Mouse (Mus musculus) liver, embryonic 12.5 days (tissue): ENCODE measurements around the gene Gramd1c. TPM values are rescaled to one million over a fixed set of nuclear protein-coding genes. Genes with fewer than 3 reads are reported as not detected.

Source experiments
- ATAC-seq: fragments of 200-750 bp; cut with Nextera tagmentation; 2 replicates; pipeline ENCODE4 v1.8.0; 2017; ENCODE audit warnings: moderate number of reproducible peaks, mild to moderate bottlenecking, moderate library complexity
- H3K27ac ChIP-seq: fragments of 300-500 bp; sonication (generic); 2 replicates; pipeline ENCODE4 v1.5.1; 2016; ENCODE audit warnings: mild to moderate bottlenecking
- H3K27me3 ChIP-seq: fragments of 300-500 bp; sonication (generic); replicated peaks from 2 replicates; pipeline ENCODE4 v1.6.1; 2016; ENCODE audit warnings: mild to moderate bottlenecking, moderate library complexity
- H3K36me3 ChIP-seq: fragments of 300-500 bp; sonication (generic); 2 replicates; pipeline ENCODE4 v1.6.1; 2016; ENCODE audit warnings: mild to moderate bottlenecking, moderate library complexity
- H3K4me1 ChIP-seq: fragments of 300-500 bp; sonication (generic); 2 replicates; pipeline ENCODE4 v1.6.1; 2016
- H3K4me2 ChIP-seq: fragments of 300-500 bp; sonication (generic); 2 replicates; pipeline ENCODE4 v1.6.1; 2016; ENCODE audit warnings: mild to moderate bottlenecking, moderate library complexity
- H3K4me3 ChIP-seq: fragments of 300-500 bp; sonication (generic); 2 replicates; pipeline ENCODE4 v1.5.1; 2016; ENCODE audit warnings: mild to moderate bottlenecking, moderate library complexity
- H3K9ac ChIP-seq: fragments of 300-500 bp; sonication (generic); 2 replicates; pipeline ENCODE4 v1.6.1; 2016; ENCODE audit warnings: mild to moderate bottlenecking, moderate library complexity
- H3K9me3 ChIP-seq: fragments of 300-500 bp; sonication (generic); replicated peaks from 2 replicates; pipeline ENCODE4 v1.6.1; 2016; ENCODE audit warnings: mild to moderate bottlenecking, moderate library complexity
- WGBS: fragments of 180-500 bp; shearing (Covaris S2); methylation state at CpG from one replicate; pipeline ENCODE4 v1.1.7; 2016; ENCODE audit not compliant: insufficient replicate concordance; 5-methylcytosine and 5-hydroxymethylcytosine counted together
- polyA plus RNA-seq: library from polyadenylated mRNA; unstranded; fragments of >200 nt; fragmentation: Nextera tagmentation; extraction: Ambion mirVana; gene quantifications from 2 replicates; pipeline ENCODE4 v1.2.1, GENCODE M21; 2016

Gene Gramd1c
- polyA plus RNA-seq, 1 experiment from 2014 or later, result 3.7 TPM

DNA sequence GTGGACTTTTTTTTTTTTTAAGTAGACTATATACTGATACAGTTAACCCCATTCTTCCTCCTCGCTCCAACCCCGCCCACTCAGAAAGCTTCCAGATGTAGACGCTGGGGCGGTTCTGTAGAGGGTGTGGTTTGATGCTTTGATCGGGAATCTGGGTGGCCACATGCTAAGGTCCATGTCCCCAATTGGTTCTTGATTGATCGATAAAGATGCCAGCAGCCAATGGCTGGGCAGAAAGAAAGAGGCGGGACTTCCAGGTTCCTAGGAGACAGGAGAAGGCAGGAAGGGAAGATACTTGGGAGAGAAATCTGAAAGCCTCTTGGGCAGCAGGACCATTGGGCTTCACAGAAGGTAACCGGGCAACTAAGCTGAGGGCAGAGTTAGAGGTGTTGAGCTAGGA lies 7.4 kb downstream of the Gramd1c start:
- Histone ChIP-seq H3K4me1 (no peaks in the 10 kb centered on the region), H3K27me3 (no peaks in the 10 kb centered on the region), H3K9ac (no peak overlapping the region), H3K4me2 (no peak overlapping the region), H3K9me3 (no peaks in the 10 kb centered on the region), H3K36me3 (no peaks in the 10 kb centered on the region), H3K4me3 (no peak overlapping the region), H3K27ac (no peak overlapping the region)
- 47% methylated on average over 8 of the region's 8 CpGs for WGBS
- no peak for ATAC-seq

DNA sequence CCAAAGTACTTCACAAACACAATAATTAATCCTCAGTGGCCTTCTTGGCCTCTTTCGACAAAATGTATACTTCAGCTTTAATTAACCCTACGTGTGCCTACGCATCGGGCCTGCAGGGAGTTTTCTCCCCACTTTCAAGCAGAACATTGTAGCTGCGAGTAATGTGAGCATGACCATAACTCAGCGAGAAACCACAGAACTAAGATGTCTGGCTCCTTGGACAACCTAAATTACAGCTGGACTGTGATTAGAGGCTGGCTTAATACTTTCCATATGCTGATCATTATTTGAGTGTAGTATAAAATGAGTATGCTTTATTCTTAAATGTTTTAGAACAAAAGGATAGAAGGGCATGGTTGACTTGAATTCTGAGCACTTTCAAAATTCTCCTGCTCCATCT lies 9.9 kb downstream of the Gramd1c start:
- no peaks in the 10 kb centered on the region for H3K9me3 ChIP-seq
- no peaks in the 10 kb centered on the region for H3K27me3 ChIP-seq
- H3K4me3 ChIP-seq, result no peak overlapping the region
- no peaks in the 10 kb centered on the region for H3K4me1 ChIP-seq
- H3K36me3 ChIP-seq, result no peaks in the 10 kb centered on the region
- H3K4me2 ChIP-seq, result no peak overlapping the region
- ATAC-seq, result no peak
- H3K27ac ChIP-seq, result no peak overlapping the region
- WGBS, result 67% methylated on average over 6 of the region's 6 CpGs
- H3K9ac ChIP-seq, result no peak overlapping the region

GRCm38 (mm10) chr16:44052390-44052789 lies 10.8 kb downstream of the Gramd1c start:
- ATAC-seq, result no peak
- H3K27me3 ChIP-seq, result no peaks in the 10 kb centered on the region
- H3K4me2 ChIP-seq, result no peak overlapping the region
- no peak overlapping the region for H3K27ac ChIP-seq
- H3K9me3 ChIP-seq, result no peaks in the 10 kb centered on the region
- H3K4me3 ChIP-seq, result no peak overlapping the region
- no peaks in the 10 kb centered on the region for H3K4me1 ChIP-seq
- H3K9ac ChIP-seq, result no peak overlapping the region
- no peaks in the 10 kb centered on the region for H3K36me3 ChIP-seq
- 67% methylated on average over 6 of the region's 6 CpGs for WGBS

- WGBS, result 46% methylated on average over 5 of the region's 5 CpGs
Observed at GRCm38 (mm10) chr16:44050139-44050538, 13.0 kb downstream of the Gramd1c start.

GRCm38 (mm10) chr16:44039112-44039511 lies 24.0 kb downstream of the Gramd1c start:
- Histone ChIP-seq H3K4me1 (no peaks in the 10 kb centered on the region), H3K27me3 (no peaks in the 10 kb centered on the region), H3K4me3 (no peak overlapping the region), H3K36me3 (no peaks in the 10 kb centered on the region), H3K27ac (no peak overlapping the region), H3K9me3 (no peaks in the 10 kb centered on the region), H3K9ac (no peak overlapping the region), H3K4me2 (no peak overlapping the region)
- WGBS, result 62% methylated on average over 4 of the region's 4 CpGs
- ATAC-seq, result no peak

More at GRCm38 (mm10) chr16:44050139-44050538, 13.0 kb downstream of the Gramd1c start:
- Histone ChIP-seq H3K9me3 (no peaks in the 10 kb centered on the region), H3K9ac (no peak overlapping the region), H3K36me3 (no peaks in the 10 kb centered on the region), H3K4me1 (no peaks in the 10 kb centered on the region), H3K27ac (no peak overlapping the region), H3K27me3 (no peaks in the 10 kb centered on the region), H3K4me2 (no peak overlapping the region), H3K4me3 (no peak overlapping the region)
- no peak for ATAC-seq

DNA sequence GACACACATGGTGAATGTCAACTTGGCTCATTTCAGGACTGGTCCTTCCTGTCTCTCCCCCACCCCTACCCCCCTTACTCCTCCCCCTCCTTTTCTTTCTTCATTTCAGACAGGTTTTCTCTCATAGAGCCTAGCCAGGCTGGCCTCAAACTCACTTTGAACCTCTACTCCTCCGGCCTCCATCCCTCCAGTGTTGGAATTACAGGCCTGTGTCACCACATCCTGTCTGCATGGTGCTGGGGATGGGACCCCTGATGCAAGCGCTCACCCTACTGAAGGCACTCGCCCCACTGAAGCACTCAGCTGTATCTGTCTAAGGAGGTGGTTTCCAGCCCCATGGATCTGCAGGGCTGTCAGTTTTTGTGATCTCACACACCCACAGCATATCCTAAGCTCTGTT lies 27.9 kb downstream of the Gramd1c start:
- Histone ChIP-seq H3K9ac (no peak overlapping the region), H3K27me3 (no peaks in the 10 kb centered on the region), H3K4me1 (peaks cover 11% of the 10 kb centered on the region), H3K9me3 (no peaks in the 10 kb centered on the region), H3K4me3 (no peak overlapping the region), H3K36me3 (no peaks in the 10 kb centered on the region), H3K4me2 (no peak overlapping the region), H3K27ac (no peak overlapping the region)
- WGBS, result 74% methylated on average over 3 of the region's 3 CpGs
- ATAC-seq, result no peak

DNA sequence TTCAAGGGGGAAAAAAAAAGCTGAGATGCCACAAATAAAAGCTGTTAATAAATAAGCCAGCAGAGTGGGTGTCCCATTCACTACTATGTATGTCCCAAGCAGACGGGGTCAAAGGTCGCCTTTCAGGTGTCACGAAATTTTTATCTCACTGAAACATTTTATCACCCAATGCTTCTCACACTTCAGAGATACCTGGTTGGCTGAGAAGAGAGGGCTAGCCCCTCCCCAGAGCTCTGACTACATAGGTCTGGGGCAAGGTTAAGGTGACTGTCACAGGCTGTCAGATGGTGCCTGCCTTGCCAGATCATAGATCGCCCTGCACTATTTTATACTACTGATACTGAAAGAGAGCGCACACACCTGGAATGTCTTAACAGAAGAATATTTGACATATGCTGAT lies 29.8 kb downstream of the Gramd1c start:
- Histone ChIP-seq H3K4me2 (no peak overlapping the region), H3K9me3 (no peaks in the 10 kb centered on the region), H3K9ac (no peak overlapping the region), H3K27me3 (no peaks in the 10 kb centered on the region), H3K27ac (no peak overlapping the region), H3K4me1 (peaks cover 11% of the 10 kb centered on the region), H3K4me3 (no peak overlapping the region), H3K36me3 (no peaks in the 10 kb centered on the region)
- no peak for ATAC-seq
- 58% methylated on average over 5 of the region's 5 CpGs for WGBS

- no peaks in the 10 kb centered on the region for H3K27me3 ChIP-seq
- ATAC-seq, result no peak
- 14% methylated on average over 2 of the region's 2 CpGs for WGBS
- H3K36me3 ChIP-seq, result no peaks in the 10 kb centered on the region
- H3K4me2 ChIP-seq, result no peak overlapping the region
- H3K4me3 ChIP-seq, result no peak overlapping the region
- H3K9me3 ChIP-seq, result no peaks in the 10 kb centered on the region
- H3K27ac ChIP-seq, result no peak overlapping the region
- peaks cover 28% of the 10 kb centered on the region for H3K4me1 ChIP-seq
- no peak overlapping the region for H3K9ac ChIP-seq
Observed at GRCm38 (mm10) chr16:44029273-44029672, 33.9 kb downstream of the Gramd1c start.

DNA sequence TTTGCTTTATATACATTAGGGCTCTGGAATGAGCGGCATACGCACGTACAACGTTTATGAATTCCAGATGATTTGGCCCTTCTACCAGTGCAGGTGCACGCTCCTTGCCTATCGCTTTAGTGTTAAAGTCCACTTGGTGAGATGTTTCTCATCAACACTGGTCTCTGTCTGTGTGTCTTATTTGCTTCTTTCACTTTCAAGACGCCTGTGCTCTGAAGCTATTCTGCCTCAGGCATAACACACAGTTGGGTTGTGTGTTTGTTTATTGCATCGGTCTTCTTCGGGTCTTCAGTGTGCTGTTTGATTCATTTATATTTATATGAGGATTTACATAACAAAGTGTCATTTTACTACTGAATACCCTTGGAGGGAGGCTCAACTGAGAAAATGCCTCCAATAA lies 36.3 kb downstream of the Gramd1c start:
- Histone ChIP-seq H3K27me3 (no peaks in the 10 kb centered on the region), H3K9me3 (no peaks in the 10 kb centered on the region), H3K4me1 (peaks cover 17% of the 10 kb centered on the region; the same call in 1 of the 2 replicates), H3K4me2 (no peak overlapping the region), H3K36me3 (no peaks in the 10 kb centered on the region), H3K4me3 (no peak overlapping the region), H3K9ac (no peak overlapping the region), H3K27ac (no peak overlapping the region)
- 84% methylated on average over 9 of the region's 9 CpGs for WGBS
- ATAC-seq, result no peak

DNA sequence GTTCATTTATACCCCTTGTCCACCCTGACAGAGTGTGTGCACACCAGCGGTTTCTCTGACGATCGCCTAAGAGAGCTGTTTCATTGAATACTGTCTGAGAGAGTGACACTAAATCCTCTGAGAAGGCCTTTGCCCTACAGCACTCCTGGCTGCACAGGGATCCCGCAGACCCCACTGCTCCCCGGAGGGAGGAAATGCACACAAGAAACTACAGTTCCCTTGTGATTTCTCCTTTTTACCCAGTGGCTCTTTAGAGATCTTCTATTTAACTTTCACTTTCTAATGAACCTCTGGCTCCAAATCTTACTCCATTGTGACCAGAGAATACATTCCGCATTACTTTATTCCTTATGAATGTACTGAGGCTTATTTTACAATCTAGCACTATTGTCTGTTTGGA lies 36.9 kb downstream of the Gramd1c start:
- WGBS, result 62% methylated on average over 6 of the region's 6 CpGs
- H3K4me1 ChIP-seq, result peaks cover 17% of the 10 kb centered on the region; the same call in 1 of the 2 replicates
- H3K9ac ChIP-seq, result no peak overlapping the region
- no peak overlapping the region for H3K4me3 ChIP-seq
- H3K27ac ChIP-seq, result no peak overlapping the region
- no peak overlapping the region for H3K4me2 ChIP-seq
- H3K36me3 ChIP-seq, result no peaks in the 10 kb centered on the region
- H3K9me3 ChIP-seq, result no peaks in the 10 kb centered on the region
- H3K27me3 ChIP-seq, result no peaks in the 10 kb centered on the region
- no peak for ATAC-seq

DNA sequence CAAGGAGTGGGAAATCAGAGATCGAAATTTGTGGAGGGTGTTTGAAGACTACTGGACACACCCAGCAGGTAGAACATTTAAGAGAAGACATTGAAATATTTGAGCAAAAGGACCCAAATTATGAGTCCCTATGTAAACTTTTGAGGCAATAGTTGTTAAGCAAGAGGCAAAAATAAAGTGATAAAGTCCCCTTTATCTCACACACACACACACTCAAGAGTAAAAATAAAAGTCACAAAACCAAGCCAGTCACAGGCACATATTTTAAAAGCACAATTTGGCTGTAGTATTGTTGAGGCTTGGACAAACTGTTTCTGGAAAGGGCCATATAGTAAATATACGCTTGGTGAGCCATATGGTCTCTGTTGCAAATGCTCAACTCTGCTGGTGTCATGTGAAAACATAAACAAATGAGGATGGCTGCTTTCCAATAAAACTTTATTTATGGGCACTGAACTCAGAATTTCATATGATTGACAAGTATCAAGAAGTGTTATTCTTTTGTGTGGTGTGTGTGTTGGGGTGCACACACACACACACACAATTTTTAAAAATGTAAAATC lies 44.1 kb downstream of the Gramd1c start:
- Histone ChIP-seq H3K4me2 (peak overlapping the region; percentile 68), H3K4me1 (peaks cover 55% of the 10 kb centered on the region), H3K9me3 (no peaks in the 10 kb centered on the region), H3K4me3 (peak overlapping the region; percentile 37; the same call in 1 of the 2 replicates), H3K27ac (peak overlapping the region; percentile 88), H3K36me3 (no peaks in the 10 kb centered on the region), H3K9ac (peak overlapping the region; percentile 40; the same call in 1 of the 2 replicates), H3K27me3 (no peaks in the 10 kb centered on the region)
- 43% methylated on average over 2 of the region's 2 CpGs for WGBS
- ATAC-seq, result no peak

DNA sequence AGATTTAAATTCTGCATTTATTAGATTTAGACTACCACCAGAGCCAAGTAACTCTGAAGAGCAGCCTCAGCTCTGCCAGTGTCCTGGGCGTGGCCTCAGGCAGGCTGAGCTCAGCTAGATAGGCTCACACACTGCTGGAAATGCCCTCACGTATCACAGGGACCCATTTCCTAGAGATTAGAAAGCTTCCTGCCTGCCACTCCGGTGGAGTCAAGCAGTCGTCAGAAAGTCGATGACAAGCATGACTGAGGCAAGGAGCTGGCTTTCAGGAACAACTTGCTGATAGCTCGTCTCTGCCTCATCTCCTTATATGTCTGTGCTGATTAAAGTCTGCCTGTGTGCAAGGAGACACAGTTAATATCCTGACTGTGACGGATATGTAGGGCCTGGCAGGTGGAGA lies 44.8 kb downstream of the Gramd1c start:
- peak overlapping the region; percentile 37 for H3K4me3 ChIP-seq
- peak overlapping the region; percentile 88 for H3K27ac ChIP-seq
- H3K9ac ChIP-seq, result peak overlapping the region; percentile 40; the same call in 1 of the 2 replicates
- 6% methylated on average over 7 of the region's 7 CpGs for WGBS
- ATAC-seq, result peak; percentile 99
- peaks cover 55% of the 10 kb centered on the region for H3K4me1 ChIP-seq
- H3K36me3 ChIP-seq, result no peaks in the 10 kb centered on the region
- H3K9me3 ChIP-seq, result no peaks in the 10 kb centered on the region
- peak overlapping the region; percentile 68 for H3K4me2 ChIP-seq
- H3K27me3 ChIP-seq, result no peaks in the 10 kb centered on the region

DNA sequence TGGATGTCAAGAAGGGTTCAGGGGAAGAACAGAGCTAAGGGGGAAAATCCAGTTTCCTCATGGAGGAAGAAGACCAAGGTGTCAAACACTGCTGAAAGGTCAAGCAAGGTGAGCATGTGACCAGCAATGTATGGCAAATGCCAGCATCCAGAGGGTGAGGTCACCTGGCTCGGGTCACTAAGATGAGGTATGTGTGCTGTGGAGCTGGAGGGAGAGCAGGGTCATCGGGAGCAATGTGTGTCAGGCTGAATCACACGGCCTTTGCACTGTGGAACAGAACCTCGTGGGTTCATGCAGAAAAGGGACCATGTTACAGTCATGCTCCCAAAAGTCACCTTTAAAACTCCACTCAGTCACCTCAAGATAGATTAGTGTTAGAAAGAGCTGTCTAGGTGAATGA lies 45.4 kb downstream of the Gramd1c start:
- no peaks in the 10 kb centered on the region for H3K36me3 ChIP-seq
- no peaks in the 10 kb centered on the region for H3K9me3 ChIP-seq
- 60% methylated on average over 4 of the region's 4 CpGs for WGBS
- peak overlapping the region; percentile 27; the same call in 1 of the 2 replicates for H3K9ac ChIP-seq
- H3K4me2 ChIP-seq, result peak overlapping the region; percentile 68
- H3K27me3 ChIP-seq, result no peaks in the 10 kb centered on the region
- ATAC-seq, result peak; percentile 1; the same call in 1 of the 2 replicates
- H3K27ac ChIP-seq, result peak overlapping the region; percentile 88
- H3K4me1 ChIP-seq, result peaks cover 55% of the 10 kb centered on the region
- no peak overlapping the region for H3K4me3 ChIP-seq
